Mouse (Mus musculus) ES-Bruce4 (cell line): Measurements from ENCODE around the gene Plekho2. TPM values are rescaled to one million over a fixed set of nuclear protein-coding genes. Genes with fewer than 3 reads are reported as not detected.

ENCODE experiments used
- H3K27ac ChIP-seq: 2 replicates; pipeline ENCODE4 v1.5.1; 2012; ENCODE audit warnings: low read length, inconsistent platforms; ENCODE audit not compliant: insufficient read depth
- H3K27me3 ChIP-seq: 2 replicates; pipeline ENCODE4 v1.6.1; 2012; ENCODE audit warnings: mild to moderate bottlenecking, low read length, inconsistent platforms; ENCODE audit not compliant: control insufficient read depth, poor library complexity, insufficient read depth, severe bottlenecking
- H3K36me3 ChIP-seq: 2 replicates; pipeline ENCODE4 v1.6.1; 2012; ENCODE audit warnings: inconsistent platforms, mild to moderate bottlenecking, low read length, moderate library complexity; ENCODE audit not compliant: control insufficient read depth, poor library complexity, insufficient read depth, severe bottlenecking
- H3K4me1 ChIP-seq: one replicate; pipeline ENCODE4 v1.8.1; 2011; ENCODE audit warnings: low read length; ENCODE audit not compliant: control insufficient read depth, insufficient read depth
- H3K4me3 ChIP-seq: 2 replicates; pipeline ENCODE4 v1.5.1; 2011; ENCODE audit warnings: low read depth, mild to moderate bottlenecking, low read length
- H3K9ac ChIP-seq: 2 replicates; pipeline ENCODE4 v1.6.1; 2012; ENCODE audit warnings: low read depth, mild to moderate bottlenecking, inconsistent platforms; ENCODE audit not compliant: poor library complexity, severe bottlenecking
- H3K9me3 ChIP-seq: replicated peaks from 2 replicates; pipeline ENCODE4 v1.6.1; 2012; ENCODE audit warnings: mild to moderate bottlenecking, low read length, inconsistent platforms; ENCODE audit not compliant: control insufficient read depth, poor library complexity, insufficient read depth, severe bottlenecking
- CTCF ChIP-seq: IDR thresholded peaks from one replicate; pipeline ENCODE4 v1.8.1; 2011; ENCODE audit warnings: low read depth, low read length
- EP300 ChIP-seq: IDR thresholded peaks from 2 replicates; pipeline ENCODE4 v1.6.1; 2011; ENCODE audit warnings: low read depth, low read length; ENCODE audit not compliant: insufficient read depth
- POLR2A ChIP-seq: IDR thresholded peaks from one replicate; pipeline ENCODE4 v1.8.1; 2011; ENCODE audit warnings: low read length; ENCODE audit not compliant: insufficient read depth
- polyA plus RNA-seq: library from polyadenylated mRNA; stranded (reverse); fragments of >200 nt; gene quantifications from 2 replicates; pipeline ENCODE4 v1.2.4, GENCODE M21; 2011; ENCODE audit warnings: low read depth; ENCODE audit not compliant: missing spikeins, insufficient read depth, insufficient read length

The Plekho2 gene
- polyA plus RNA-seq, 1 experiment: 6.1 TPM

- Histone ChIP-seq H3K27ac (no peak overlapping the region), H3K9ac (no peak overlapping the region), H3K4me1 (no peaks in the 10 kb centered on the region), H3K27me3 (no peaks in the 10 kb centered on the region), H3K4me3 (no peak overlapping the region), H3K36me3 (no peaks in the 10 kb centered on the region), H3K9me3 (no peaks in the 10 kb centered on the region)
- TF ChIP-seq CTCF (peak; percentile 94), POLR2A (no peak), EP300 (no peak)
These were observed 56.1 kb downstream of the Plekho2 start for GRCm38 (mm10) chr9:65523611-65524364.

GRCm38 (mm10) chr9:65520505-65520876, 59.3 kb downstream of the Plekho2 start:
- Histone ChIP-seq H3K4me1 (no peaks in the 10 kb centered on the region), H3K27me3 (no peaks in the 10 kb centered on the region), H3K9me3 (no peaks in the 10 kb centered on the region), H3K27ac (no peak overlapping the region), H3K4me3 (peak overlapping the region; percentile 43; the same call in 1 of the 2 replicates), H3K36me3 (no peaks in the 10 kb centered on the region), H3K9ac (0 out of 2 replicates have a peak overlapping the region, but pooled peaks have one; percentile 8)
- no peak for TF ChIP-seq CTCF

- H3K27ac ChIP-seq: no peak within 1 kb of the TSS
- no peaks in the 10 kb centered on the region for H3K36me3 ChIP-seq
- H3K4me3 ChIP-seq: peak within 1 kb of the TSS; percentile 43
- no peaks in the 10 kb centered on the region for H3K27me3 ChIP-seq
- no peak for TF ChIP-seq CTCF
- no peak for TF ChIP-seq POLR2A
- TF ChIP-seq EP300: no peak
- H3K9me3 ChIP-seq: no peaks in the 10 kb centered on the region
- H3K9ac ChIP-seq: peak within 1 kb of the TSS; percentile 8; the same call in 1 of the 2 replicates
- no peaks in the 10 kb centered on the region for H3K4me1 ChIP-seq
These were observed 59.9 kb downstream of the Plekho2 start, which contains the start of gene Ankdd1a for GRCm38 (mm10) chr9:65519807-65520504. Gene Ankdd1a, minus strand, starts transcription at chr9:65520193.

- H3K9ac ChIP-seq: no peak overlapping the region
- H3K9me3 ChIP-seq: no peaks in the 10 kb centered on the region
- no peaks in the 10 kb centered on the region for H3K36me3 ChIP-seq
- no peak overlapping the region for H3K4me3 ChIP-seq
- no peaks in the 10 kb centered on the region for H3K4me1 ChIP-seq
- H3K27me3 ChIP-seq: no peaks in the 10 kb centered on the region
- TF ChIP-seq POLR2A (no peak), EP300 (no peak), CTCF (no peak)
- H3K27ac ChIP-seq: no peak overlapping the region
These were observed 65.0 kb downstream of the Plekho2 start for GRCm38 (mm10) chr9:65514851-65515261.

GRCm38 (mm10) chr9:65514431-65514830, 65.4 kb downstream of the Plekho2 start:
- TF ChIP-seq CTCF (no peak), EP300 (no peak), POLR2A (no peak)
- no peaks in the 10 kb centered on the region for H3K9me3 ChIP-seq
- no peaks in the 10 kb centered on the region for H3K27me3 ChIP-seq
- H3K36me3 ChIP-seq: no peaks in the 10 kb centered on the region
- H3K4me1 ChIP-seq: no peaks in the 10 kb centered on the region
- H3K4me3 ChIP-seq: no peak overlapping the region
- H3K27ac ChIP-seq: no peak overlapping the region
- H3K9ac ChIP-seq: no peak overlapping the region

- H3K4me1 ChIP-seq: no peaks in the 10 kb centered on the region
- H3K9me3 ChIP-seq: no peaks in the 10 kb centered on the region
- TF ChIP-seq EP300 (no peak), CTCF (no peak), POLR2A (no peak)
- no peak overlapping the region for H3K9ac ChIP-seq
- H3K4me3 ChIP-seq: no peak overlapping the region
- H3K27me3 ChIP-seq: no peaks in the 10 kb centered on the region
- no peak overlapping the region for H3K27ac ChIP-seq
- no peaks in the 10 kb centered on the region for H3K36me3 ChIP-seq
These were observed 67.3 kb downstream of the Plekho2 start for GRCm38 (mm10) chr9:65512520-65512919.
